Mouse (Mus musculus) gastrocnemius, adult 18-20 months (tissue): Measurements from ENCODE around the gene Ubxn7. TPM values are rescaled to one million over a fixed set of nuclear protein-coding genes. Genes with fewer than 3 reads are reported as not detected.
A peak's percentile ranks its signal among the peaks of the same experiment; 100 is the strongest.
"Not testable (repeated sequence)": the region's sequence is repeated elsewhere in the genome, so short reads cannot be mapped to it uniquely, and the experiment has no call there.

ENCODE experiments used
- DNase-seq: peaks from one replicate; pipeline ENCODE4 v3.0.0; 2021; ENCODE audit warnings: low spot score
- long read RNA-seq, 2 experiments: library from polyadenylated mRNA; stranded (forward); transcript quantifications; one replicate each; pipeline ENCODE4 v2.0.0; 2021
- total RNA-seq, 2 experiments: library from RNA; stranded (reverse); gene quantifications; 2 replicates each; pipeline ENCODE4 v1.2.3; 2021

Ubxn7 gene
- 10 to 100 TPM; 13.0 to 15.3 TPM for total RNA-seq
- long read RNA-seq, experiment 1, full-length matches to known transcripts = 4 of 6 reads
- long read RNA-seq, experiment 1, partial matches to known transcripts = 0 of 6 reads
- long read RNA-seq, experiment 1, other reads (novel, unspliced or antisense) = 2 of 6 reads
- long read RNA-seq, experiment 2, full-length matches to known transcripts = 4 of 4 reads
- long read RNA-seq, experiment 2, partial matches to known transcripts = 0 of 4 reads
- long read RNA-seq, experiment 2, other reads (novel, unspliced or antisense) = 0 of 4 reads

DNA sequence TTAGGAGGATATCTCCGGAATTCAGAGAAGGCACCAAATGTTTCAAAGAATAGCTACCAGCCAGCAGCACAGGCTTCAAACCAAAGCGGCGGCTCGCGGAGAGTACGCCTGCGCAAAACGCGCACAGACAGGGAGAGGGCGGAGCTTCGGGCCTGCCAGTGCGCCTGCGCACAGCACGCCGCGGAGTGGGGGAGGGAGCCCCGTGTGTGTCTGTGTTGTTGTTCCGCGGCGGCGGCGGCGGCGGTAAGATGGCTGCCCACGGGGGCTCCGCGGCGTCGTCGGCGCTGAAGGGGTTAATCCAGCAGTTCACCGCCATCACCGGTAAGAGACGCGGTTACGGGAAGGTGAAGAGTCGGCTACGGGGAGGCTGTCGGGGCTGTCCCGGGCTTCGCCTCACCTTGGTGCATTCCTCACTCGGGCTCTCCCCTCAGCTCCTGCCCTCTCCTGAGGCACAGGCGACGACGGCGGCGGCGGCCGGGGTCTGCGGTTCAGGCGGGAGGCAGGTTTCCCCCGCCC is at the start of gene Ubxn7:
Gene Ubxn7, plus strand, starts transcription at position 218 of the 516 bp plus-strand sequence.
- DNase-seq = peak; percentile 98

DNA sequence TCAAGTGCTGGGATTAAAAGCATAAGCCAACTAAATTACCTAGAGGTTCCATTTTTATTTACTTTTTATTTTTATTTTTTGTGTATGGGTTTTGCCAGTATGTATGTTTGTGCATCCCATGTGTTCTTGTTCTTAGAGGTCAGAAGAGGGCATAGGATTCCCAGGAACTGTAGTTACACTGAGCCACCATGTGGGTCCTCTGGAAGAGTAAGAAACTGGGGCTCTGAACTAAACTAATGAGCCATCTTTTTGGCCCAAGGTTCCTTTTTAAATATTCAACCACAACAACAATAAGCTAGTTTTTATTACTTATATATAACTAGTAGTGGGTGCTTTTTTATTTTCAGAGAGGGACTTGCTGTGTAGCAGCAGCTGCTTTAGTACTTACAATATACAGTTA is 49.4 kb upstream of the Ubxn7 start:
- DNase-seq = no peak

DNA sequence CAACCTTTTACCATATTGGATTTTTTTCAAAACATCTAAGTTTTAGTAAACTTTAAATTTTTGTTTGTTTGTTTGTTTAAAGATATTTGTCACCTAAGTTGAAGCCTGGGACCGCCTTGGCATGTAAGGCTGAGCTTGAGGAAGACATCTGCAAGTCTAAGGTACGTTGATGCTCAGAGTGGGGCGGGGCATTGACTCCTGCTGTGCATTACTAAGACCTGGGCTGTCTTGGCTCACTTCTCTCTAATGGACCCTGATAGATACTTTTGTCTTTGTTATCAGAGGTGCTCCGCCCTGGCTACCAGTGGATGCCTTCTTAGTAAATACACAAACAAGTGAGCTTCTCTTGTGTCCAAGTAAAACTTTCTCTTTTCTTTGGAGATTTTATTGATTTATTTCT is 40.2 kb upstream of the Ubxn7 start:
- DNase-seq = no peak

DNA sequence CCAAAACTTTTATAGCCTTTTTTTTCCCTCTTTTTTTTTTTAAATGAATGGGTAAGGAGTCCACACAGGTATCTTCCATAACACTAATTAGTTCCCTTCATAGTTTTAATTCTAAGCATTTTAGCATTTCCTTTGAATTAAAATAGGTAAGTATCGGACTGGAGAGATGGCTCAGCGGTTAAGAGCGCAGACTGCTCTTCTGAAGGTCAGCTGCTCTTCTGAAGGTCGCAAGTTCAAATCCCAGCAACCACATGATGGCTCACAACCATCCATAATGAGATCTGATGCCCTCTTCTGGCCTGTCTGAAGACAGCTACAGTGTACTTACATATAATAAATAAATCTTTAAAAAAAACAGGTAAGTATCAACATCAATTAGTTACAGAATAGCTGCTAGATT is 32.4 kb upstream of the Ubxn7 start:
- not testable (repeated sequence) for DNase-seq

DNA sequence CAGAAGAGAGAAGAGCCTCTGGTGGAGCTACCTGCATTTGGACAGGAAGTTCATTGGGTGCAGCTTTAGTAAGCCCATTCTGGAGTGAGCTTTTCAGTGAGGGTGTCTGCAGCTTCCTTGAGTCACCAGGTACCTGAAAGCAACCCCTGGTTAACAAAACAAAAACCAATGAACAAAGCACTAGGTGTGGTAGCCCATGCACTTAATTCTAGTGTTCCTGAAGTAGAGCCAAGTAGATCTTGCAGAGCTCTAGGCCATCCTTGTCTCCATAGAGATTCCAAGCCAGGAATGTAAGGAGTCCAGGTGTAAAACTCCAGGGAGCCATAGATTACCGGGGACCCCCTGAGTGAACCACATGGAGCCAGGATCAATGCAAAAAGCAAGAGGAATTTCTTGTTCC is 29.0 kb upstream of the Ubxn7 start:
- DNase-seq = no peak

DNA sequence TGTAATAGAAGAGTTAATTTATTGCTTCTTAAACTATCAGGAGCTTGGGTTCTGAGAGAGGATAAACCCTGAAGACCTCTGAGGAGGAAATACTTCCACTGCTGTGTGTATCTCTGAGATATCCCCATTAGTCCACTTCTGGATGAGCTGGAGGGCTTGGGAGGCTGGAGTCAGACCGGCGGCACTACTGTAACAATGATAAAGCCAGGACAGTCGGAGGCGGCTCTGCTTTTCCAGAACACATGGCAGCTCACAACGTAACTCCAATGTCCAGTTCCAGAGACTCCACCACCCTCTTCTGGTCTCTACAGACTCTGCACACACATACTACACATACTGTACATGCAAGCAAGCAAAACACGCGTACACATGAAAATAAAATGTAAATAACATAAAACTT is 28.2 kb upstream of the Ubxn7 start:
- DNase-seq = no peak

DNA sequence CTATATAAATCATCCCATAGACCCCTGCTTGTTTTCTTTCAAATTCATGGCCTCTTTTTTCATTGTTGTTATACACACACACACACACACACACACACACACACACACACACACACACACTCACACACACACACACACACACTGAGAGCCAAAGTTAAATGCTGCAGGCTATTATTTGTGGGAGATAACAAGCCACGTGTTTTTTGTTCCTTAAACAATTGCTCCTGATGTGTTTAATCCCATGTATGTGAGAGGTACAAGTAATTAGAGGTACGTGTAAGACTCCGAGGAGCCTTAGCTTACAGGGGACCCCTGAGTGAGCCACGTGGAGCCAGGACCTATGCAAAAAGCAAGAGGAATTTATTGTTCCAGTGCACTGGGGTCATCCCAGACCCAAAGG is 20.1 kb upstream of the Ubxn7 start:
- DNase-seq = no peak

DNA sequence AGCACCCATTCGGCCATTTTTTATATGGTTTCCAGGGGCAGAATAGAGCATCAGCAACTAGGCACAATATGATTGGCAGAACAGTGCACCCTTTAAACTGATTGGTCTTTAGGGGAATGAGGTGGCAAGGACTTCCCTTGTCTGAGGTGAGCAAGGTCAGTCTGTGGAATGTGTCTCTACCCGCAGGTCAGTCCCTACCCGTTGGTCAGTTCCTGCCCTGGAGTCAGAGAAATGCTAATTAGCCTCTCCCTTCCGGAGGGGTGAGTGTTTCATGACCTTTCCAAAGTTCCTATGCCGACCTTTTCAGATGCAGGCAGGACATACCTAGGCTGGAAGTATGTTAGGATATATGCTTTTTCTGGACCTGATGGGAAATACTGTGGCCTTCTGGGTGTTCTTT is 19.7 kb upstream of the Ubxn7 start:
- no peak for DNase-seq

DNA sequence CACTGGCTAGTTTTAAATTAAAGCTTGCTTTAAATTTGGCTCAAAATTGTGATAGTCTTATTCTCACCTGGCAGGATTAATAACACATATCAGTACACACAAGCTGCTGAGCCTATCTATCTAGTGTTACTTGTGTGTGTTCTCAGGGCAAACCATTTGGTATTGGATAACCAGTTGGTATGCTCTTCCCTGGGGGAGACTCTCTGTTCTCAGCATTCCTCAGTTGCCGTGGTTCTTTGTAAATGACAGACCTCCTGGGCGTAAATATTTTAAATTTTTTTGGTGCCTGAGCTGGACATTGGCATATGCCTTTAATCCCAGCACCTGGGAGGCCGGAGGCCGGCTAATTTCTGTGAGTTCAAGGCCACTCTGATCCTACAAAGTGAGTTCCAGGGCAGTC is 19.2 kb upstream of the Ubxn7 start:
- DNase-seq = no peak

DNA sequence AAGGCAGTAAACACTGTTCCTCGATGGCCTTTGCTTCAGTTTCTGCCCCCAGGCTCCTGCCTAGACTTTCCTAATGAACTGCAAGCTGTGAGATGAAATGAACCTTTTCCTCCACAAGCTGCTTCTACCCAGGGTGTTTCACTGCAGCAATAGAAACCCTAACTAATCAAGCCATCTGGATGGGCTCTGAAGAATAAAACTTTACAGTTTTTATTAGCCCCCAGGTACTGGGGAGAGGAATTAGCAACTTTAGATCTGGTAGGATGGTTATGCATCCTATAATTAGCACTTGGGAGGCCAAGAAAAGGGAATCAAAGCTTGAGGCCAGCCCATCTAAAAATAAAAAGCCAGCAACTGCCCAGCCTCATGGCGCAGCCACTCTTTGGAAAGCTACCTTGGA is 15.5 kb upstream of the Ubxn7 start:
- DNase-seq = no peak

DNA sequence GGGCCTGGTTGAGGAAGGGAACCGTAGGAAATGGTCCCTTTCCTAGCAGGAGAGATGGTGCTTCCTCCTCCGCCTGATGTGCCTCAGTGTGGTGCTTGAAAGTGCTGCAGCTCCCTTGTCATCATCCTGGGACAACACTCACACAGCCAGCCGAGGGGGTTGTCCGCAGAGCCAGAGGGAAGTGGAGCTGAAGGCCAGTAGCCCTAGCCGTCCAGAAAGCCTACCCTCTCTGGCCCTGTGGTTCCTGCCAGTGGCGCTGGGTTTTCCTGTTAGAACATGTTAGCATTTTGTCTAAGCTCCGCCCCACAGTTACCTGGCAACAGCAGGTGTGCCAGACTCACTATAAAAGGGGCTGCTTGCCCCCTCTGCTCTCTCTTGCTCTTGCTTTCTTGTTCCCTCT is 8.1 kb upstream of the Ubxn7 start:
- no peak for DNase-seq

DNA sequence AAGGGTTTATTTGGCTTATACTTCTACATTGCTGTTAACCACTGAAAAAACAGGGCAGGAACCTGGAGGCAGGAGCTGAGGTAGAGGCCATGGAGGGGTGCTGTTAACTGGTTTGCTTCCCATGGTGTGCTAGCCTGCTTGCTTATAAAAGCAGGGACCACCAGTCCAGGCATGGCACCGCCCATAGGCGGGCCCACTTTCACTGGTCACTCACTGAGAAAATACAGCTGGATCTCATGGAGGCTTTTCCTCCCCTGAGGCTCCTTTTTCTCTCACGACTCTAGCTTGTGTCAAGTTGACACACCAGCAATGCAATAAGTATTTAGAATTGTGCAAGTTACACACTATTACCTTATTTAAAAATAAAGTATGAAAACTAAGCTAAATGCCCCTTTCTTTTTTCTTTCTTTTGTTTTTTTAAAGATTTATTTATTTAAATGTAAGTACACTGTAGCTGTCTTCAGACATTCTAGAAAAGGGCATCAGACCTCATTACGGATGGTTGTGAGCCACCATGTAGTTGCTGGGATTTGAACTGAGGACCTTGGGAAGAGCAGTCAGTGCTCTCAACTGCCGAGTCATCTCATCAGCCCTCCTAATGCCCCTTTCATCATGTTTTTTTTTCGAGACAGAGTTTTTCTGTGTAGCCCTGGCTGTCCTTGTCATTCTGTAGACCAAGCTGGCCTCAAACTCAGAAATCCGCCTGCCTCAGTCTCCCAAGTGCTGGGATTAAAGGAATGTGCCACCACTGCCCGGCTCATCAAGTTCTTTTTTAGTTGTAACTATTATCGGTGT is 984 bp upstream of the Ubxn7 start:
- DNase-seq = no peak

DNA sequence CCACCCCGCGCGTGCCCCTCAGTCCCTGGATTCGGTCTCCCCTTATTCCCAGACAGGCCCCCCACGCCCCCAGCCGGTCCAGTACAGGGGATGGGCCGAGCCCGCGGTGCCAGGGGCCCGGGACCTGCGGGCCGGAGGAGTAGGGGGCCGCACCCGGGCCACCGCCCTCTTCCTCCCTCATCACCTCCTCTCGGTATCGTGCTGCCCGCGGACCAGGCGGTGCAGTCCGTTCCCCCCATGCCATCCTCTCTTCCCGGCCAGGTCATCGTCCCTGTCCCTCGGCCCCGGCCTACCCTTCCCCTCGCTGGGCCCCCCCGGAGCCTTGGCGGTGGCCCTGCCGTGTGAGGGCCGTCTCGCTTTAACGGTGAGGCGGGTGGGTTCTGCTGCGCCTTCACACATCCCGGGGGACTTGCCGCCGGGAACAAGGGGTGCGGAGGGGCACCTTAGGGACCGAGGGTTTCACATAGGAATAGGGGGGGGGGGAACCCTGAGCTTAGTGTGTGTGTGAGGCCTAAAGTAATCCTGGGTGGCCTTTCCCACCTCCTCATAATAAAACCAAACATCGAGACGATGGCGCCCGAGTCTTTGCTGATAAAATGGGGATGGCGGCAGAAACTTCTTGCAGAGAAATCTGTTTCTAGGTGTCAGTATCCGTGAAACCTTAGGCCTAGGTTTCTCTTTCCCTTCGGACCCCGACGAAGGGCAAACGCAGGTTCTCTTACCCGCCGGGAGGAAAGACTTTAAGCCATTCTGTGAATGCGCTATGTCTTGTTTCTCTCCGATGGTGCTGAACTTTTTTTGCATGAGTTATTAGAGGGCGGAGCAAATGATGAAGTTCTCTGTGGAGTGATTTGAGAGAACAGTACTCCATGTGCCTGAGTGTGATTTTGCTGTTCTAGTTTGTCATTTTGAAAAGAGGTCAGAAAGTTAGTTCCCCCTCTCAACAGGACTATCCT is 777 bp downstream of the Ubxn7 start:
- DNase-seq = peak; percentile 54

DNA sequence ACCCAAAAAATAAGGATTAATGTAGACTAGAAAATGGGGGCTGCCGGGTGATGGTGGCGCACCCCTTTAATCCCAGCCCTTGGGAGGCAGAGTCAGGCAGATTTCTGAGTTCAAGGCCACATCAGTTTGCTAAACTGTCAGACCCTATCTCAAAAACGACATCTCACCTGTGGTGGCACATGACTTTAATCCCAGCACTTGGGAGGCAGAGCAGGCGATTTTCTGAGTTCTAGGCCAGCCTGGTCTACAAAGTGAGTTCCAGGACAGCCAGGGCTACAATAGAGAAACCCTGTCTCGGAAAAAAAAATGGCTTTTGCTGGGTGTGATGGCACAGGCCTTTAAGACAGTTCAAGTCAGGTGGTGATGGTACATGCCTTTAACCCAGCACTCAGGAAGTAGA is 3.1 kb downstream of the Ubxn7 start:
- no peak for DNase-seq

DNA sequence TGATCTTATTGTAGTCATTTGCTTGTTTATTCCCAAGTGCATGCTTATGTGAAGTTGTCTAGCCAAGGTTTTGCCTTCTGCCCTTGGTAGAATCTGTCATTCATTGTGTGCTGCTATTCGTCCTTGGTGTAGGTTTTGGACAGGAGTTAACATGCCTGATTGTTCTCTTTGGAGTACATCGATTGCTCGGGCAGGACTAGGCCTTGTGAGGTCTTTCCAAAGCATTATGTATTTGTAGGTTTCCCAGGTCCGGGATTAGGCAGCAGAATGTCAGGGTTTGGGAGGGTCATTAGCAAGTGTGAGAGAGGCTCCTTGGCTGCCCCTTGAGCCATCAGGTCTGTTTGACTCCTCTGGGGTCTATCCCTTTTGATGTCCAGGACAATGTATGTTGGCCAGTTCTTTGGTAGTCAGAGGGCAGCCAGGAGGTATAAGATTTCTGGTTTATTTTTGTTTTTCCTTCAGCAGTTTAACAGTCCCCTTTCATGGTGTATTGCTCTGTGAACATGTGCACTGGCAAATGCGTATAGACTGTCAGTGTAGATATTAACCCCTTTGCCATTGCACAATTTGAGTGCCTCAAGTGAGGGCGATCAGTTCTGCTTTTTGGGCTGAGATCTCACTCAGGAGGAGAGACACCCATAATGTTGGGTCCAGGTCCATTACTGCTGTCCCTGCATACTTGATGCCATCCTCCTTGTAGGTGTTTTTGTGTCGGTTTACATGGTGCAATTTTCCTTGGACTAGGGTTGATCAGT is 4.1 kb downstream of the Ubxn7 start:
- no peak for DNase-seq

DNA sequence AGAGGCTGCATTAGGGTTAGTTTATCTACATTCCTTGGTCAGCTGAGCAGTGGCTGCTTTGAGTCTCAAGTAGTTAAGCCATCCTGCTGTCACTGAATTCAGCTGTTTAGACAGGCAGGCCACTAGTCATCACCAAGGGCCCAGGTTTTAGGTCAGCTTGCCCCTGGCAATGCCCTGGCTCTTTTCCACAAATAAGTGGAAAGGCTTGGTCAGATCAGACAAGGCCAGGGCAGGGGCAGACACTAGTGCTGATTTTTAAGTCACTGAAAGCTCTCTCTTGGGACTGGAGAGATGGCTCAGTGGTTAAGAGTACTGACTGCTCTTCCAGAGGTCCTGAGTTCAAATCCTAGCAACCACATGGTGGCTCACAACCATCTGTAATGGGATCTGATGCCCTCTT is 4.9 kb downstream of the Ubxn7 start:
- no peak for DNase-seq

DNA sequence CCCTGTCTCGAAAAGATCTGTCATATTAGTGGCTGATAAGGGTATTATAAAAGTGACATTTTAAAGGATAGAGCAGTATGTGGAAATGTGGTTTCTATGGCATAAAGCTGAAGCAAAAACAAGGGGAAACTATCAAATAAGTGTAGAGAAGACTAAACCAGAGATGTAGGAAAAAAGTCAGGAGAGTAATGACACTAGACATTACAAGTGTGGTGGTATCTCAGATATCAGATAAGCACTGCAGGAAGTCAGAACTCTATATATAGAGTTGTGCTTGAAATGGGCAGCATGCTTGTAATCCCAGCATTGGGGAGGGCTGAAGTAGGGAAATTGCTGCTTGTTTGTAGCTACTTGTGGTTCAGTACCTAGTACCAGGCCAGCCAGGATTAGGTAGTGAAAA is 8.4 kb downstream of the Ubxn7 start:
- no peak for DNase-seq

DNA sequence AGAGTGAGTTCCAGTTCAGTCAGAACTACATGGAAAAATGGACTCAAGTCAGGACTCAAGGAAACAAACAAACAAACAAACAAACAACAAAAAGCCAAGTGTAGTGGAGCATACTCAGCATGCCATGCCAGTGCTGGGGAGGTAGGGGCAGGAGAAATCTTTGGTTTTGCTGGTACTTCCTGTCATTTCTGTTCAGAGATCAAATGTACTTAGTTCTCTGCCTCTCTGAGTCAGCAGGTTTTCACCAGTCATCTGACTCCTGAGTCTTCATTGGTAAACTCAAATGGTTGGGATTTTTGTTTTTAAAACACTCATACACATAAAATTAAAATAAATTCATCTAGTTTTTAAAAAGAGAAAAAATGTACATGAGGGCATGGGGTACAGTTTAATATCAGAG is 13.5 kb downstream of the Ubxn7 start:
- DNase-seq = no peak

DNA sequence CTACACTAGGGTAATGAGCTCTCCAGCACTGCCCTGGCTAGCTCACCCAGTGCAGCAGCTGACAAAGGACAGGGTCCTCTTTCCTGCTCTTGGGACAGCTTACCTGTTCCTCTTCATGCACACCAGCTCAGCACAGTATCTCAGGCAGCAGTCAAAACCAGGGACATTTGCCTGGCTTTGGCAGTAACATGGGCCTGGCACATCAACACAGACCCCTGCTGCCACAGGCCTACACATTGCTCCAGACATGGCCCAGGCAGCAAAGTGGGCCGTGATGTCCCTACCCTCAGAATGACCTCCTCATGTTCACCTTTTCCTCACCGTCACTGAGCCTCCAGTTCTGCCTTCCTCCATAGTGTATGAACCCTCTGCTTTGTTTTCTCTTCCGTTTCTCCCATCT is 18.7 kb downstream of the Ubxn7 start:
- no peak for DNase-seq

DNA sequence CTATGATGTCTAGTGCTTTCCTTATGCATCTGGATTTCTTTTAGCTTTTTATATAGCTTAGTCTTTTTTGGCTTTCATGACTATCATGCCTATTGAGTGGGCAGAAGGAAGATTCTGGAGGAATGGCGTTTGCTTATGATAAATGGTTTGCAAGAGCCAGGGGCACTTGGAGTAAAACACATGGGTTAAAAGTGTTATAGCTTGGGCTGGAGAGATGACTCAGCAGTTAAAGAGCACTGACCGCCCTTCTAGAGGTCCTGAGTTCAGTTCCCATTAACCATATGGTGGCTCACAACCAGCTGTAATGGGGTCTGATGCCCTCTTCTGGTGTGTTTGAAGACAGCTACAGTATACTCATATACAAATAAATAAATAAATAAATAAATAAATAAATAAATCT is 31.5 kb downstream of the Ubxn7 start:
- no peak for DNase-seq

DNA sequence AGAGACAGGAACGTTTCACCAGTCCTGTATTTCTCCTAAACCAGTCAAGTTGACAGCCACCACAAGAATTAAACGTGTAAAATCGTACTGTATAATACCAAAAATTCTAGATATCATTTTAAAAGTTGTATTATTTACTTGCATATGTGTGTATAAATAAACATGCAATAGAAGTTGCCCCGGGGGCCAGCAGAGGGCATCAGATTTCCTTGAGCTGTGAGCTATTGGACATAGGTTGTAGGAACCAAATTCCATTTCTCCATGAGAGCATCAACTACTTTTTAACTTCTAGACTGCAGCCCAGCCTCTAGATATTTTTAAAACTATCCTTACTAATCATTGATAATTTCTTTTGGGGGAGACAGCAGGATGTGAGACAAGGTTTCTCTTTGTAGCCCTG is 39.3 kb downstream of the Ubxn7 start:
- peak; percentile 29 for DNase-seq
